Mouse (Mus musculus): ENCODE results near the gene Ift81.

Gene Ift81

DNA sequence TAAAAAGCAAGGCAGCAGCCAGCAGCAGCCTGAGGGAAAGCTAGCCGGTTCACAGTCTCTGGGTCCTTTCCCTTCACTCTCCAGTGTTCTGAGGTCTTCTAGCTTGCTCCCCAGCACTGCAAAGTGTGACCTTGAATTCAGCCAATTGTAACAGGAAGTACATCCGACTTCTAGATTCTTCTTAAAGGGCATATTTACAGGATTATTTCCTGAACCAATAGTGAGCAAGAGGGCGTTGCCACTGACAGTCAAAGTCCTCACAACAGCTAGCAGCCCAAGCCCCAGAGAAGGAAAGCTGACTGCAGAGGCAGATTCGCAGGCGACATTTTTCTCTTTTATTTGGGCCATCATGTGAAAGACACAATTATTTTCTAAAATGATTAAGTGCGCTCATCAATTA, 65.6 kb downstream of the Ift81 start:
- in situ Hi-C loops (cut with MboI, MseI): no loop called here

DNA sequence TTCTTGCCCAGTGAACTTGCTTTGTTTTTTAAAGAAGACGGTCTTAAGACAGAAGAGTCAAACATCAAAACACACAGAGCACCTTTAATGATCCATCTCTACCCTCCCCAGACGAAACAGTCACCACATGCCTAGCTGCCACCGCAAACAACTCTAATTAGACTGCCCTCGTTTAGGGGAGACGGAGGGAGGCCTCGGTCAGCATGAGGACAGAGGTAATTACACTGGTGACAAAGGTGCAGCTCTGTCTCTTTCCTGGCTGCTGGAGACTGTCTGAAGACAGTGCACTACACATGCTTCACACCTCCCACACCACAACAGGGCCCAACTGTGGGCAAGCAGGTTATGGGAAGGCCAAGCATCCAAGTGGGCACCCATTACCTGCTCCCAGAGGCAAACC, 66.5 kb downstream of the Ift81 start:
- in situ Hi-C loops (cut with MboI, MseI): no loop called here

DNA sequence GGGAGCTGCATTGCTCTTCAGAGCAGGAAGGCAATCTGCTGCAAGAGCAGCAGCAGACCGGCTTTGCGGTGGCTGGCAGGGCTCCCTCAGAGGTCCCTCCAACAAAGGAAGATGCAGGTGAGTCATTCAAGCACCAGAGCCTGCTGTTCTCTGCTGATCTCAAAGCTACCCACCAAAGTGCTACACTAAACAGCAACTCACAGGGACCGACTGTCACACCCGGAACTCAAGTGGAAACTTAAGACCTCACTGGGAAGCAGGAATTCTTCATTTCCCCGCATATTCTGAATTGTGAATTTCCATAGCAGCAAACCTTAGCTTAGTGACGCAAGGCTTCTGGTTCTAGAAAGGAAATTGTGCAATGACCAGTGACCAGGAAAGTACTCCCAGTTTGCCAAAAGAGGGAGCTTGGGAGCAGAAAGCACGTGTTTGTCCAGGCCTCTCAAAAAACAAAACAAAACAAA, 67.0 kb downstream of the Ift81 start:
- in situ Hi-C loops (cut with MboI, MseI): no loop called here

DNA sequence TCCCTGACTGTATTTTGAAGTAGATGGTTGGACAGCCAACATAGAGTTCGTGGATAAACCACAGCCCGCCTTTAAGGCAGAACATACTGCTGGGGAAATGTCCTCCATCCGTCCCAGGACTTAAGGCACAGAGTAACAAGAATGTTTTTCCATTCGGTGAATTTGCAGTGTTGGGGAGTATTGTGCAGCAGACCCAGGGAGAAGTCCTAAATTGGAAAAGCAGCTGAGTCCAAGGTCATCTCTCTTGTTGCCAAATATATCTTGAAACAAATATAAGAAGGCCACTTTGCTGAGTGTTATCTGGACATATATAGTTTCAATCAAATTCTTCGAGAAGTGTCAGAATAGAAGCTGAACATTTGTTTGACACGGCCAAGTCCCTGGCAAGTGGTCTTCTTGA, 70.9 kb downstream of the Ift81 start:
- in situ Hi-C loops (cut with MboI, MseI): no loop called here

DNA sequence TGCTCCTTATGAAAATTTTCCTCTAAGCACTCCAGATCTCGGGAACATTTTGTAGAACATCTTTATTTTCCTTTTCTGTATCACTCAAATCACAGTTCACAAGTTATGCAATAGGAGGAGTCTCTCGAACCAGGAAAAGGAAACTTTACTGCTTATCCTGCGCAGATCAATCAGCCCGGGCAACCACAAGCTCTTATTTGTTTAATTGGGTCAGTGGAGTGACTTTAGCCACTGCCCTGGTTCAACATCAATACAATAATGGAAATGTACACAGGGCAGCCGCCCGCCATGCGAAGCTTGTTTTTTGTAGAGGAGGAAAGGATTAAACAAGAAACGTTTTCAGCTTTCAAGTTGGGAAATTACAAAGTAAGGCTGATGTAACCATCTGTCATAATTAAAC, 72.4 kb downstream of the Ift81 start:
- in situ Hi-C loops (cut with MboI, MseI): no loop called here

DNA sequence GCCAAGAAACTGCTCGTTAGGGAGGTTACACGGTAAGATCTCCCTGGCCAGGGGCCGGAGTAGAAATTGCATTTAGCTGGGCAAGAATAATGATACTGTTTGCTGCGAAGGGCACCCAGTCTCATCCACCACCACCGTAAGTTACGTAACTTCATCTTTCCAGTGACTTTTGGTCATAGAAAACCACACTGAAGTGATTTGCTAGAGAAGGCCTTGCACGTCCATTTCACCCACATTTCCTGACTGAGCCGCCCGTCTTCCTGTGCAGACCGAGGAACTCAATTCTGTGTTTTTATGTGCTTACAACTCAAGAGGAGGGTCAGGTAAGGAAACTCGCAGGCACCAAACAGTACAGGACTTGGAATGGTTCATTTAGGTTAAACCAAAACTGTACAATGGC, 76.2 kb downstream of the Ift81 start:
- in situ Hi-C loops (cut with MboI, MseI): no loop called here

DNA sequence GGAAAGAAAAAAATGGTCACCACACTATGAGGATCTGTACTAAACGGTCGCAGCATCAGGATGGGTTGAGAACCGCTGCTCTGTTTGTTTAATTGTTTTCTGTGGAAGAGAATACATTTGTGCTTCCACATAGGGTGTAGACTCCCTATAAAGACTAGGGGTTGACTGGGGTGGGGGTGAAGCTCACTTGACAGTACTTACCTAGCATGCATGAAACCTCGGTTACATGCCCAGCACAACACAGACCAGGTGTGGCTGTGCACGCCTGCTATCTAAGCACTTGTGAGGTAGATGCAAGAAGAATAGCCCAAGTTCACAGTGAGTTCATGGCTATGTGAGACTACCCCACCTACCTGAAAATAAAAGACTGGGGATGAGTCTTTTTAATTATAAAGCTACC, 76.7 kb downstream of the Ift81 start:
- in situ Hi-C loops (cut with MboI, MseI): no loop called here

DNA sequence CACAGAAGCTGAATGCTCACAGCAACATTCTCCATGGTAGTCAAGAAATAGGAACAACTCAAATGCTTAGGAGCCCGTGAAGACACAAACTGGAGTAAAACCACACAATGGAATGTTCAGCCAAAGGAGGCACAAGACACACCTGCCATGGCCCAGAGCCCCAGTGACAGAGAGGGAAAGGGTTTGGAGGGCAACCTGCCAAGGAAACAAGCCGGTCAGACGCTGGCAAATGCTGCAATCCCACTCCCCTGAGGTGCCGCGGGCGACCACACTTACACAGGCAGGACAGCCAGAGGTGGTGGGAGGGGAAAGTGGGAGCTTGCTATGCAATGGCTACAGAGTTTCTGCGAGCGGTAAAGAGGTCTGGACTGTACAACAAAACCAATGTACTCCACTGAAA, 80.4 kb downstream of the Ift81 start:
- in situ Hi-C loops (cut with MboI, MseI): no loop called here

DNA sequence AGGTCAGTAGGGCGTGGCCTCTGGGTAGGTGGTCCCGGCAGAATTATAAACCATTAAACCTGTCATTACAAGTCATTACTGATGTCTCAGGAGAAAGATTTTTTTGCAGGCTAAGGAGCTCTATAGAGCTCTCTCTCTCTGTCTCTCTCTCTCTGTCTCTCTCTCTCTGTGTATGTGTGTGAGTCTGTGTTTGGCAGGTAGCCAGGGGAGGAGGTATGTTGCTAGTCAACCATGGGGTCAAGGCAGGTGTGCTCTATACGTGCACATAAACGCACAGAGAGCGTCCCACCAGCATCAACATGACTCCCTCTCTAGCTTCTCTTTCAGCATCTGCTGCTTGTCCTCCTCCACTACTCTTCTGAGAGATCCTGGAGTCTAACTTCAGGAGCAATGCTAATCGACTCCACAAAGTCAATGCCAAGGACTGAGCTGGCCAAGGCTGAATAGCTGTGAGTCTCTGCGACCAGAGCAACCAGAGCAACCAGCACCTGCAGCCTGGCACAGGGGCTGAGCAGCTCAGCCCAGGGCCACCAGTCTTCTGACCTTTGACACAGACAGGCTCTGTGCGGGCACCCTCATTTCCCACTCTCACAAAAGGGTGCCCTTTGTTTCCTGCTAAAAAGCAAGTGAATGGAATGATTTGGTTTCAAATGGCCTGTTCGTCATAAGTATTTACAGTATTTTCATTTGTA, 84.3 kb downstream of the Ift81 start:
- in situ Hi-C loops (cut with MboI, MseI): no loop called here

DNA sequence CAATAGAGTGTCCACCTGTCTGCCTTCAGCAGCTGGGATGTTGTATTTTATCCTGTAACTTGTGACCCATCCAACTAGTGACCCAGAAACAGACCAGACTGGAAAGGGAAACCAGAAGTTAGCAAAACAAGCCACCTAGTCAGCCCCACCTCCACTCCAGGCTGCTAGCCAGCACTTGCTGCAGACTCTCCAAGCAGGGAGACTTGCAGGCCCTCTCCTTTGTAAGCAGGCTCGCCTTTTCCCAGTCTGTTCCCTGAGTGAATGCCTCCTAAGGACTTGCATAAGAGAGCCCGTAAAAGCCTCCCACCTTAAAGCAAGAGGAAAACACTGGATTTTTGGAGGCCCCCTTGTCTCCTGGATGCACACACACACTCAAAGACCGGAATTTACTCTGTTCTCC, 85.0 kb downstream of the Ift81 start:
- in situ Hi-C loops (cut with MboI, MseI): no loop called here

DNA sequence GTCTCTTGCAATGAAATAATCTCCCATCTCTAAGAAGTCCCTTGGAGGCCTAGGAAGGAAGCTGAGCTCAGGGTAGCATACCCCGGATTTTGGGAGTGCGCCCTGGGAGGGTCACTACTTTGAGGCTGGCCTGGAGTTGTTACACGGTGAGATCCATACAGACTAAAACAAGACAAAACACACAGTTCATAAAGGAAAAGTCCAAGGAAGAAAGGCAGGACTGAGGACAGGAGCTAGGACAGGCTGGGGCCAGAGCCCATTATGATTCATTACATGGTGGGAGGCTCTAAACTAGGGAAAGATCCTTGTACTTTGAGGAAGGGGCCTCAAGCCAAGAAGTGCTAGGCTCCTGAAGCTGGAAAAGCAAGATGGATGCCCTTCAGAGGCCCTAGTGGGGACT, 85.7 kb downstream of the Ift81 start:
- in situ Hi-C loops (cut with MboI, MseI): no loop called here

DNA sequence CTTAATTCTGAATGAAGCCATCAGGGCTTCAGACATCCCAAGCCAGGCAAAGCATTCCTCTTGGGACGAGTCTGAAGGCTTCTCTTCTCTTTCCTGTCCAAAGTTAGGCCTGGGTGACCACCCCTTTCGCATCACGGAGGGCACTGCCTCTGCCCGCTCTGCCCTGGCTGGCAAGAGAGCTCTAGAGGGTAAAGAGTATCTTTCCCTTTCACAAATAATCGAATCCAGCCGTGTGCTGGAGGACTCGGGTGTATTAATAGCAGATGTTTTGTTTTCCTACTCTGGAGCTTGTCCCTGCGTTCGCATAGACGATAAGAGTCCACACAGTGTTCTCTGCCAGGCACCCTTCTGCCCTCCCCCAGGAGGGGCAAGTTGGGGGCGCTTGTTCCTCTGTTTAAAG, 86.6 kb downstream of the Ift81 start:
- in situ Hi-C loops (cut with MboI, MseI): no loop called here

DNA sequence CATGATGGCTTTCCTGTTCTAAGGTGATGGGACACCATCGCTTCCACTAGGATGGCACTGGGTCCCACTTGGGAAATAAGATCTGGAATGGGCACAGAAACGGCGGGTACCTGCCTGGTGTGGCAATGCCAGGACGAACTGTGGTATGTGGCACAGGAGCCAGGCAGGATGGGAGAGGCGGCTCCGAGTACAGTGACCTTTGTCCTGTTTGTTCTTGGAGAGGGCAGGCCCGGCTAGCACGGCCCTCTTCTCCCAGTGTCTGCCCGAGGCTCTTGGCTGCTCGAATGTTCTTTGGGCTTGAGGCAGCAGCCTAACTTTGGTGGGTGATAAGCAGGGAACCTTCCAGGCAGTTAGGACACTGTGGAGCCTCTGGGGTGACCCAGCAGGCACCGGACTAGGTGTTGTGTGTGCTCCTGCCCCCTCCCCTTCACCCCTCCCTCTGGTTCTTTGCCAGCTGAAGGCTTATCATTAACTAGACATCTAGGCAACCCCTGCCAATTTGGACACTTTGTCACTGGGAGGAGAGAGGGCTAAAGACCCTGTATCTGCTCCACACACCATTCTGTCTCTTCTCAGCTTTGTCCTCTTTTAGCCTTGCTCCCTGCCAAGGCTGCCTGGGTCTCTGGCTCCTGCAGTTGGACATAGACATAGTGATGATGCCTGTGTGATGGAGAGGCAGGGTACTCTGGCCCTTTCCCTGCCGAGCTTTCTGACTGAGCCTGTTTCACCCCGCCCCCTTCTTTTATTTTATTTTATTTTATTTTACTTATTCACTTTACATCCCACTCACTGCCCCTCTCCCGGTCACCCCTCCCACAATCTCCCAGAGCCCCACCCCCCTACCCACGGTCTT, 87.2 kb downstream of the Ift81 start:
- in situ Hi-C loops (cut with MboI, MseI): no loop called here

DNA sequence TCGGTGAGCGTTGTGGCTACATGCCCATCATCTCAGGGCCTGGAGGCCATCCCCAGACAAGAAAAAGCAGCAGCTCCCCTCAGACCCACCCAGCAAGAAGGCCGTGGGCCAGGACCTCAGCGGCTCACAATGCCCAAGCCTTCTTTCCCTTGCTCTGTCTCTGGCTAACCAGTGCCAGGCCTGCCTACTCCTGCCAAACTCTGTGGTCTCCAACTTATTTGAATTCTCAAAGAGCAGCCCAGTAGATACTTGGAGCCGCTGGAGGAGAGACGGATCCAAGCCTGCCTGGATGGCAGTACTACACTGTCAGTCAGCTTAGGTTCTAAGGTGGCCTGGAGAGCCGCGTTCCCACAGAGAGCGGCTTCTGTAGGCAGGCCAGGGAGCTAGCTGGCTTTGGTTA, 87.9 kb downstream of the Ift81 start:
- in situ Hi-C loops (cut with MboI, MseI): no loop called here

DNA sequence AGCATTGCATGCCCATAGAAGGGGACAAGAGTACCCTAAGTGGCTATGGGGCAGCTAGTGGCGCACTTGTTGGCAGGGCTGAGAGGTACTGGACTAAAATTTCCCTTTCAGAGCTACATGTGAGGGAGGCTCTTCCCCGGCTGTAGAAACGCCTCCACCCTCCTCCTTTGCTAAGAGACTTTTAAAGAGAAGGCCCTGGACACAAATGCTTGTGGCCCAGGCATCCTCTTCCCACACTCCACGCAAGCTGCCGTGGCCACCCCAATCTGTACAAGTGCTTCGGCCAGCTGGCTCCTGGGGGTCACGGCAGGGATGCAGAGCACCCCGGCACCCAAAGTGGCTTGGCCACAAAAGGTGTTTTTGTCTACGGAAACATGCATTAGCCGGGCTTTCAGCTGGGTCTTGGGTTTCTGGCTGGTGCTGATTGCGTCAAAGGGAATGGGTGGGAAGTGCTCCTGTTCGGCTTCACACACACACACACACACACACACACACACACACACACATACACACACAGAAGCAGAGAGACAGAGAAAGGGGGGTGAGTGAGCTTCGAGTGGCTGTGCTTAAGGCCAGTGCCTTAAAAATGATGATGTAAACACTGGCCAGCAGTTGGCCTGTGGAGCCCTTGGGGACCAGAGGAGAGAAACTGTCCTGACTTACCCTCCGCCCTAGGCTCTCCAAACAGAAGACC, 88.9 kb downstream of the Ift81 start:
- in situ Hi-C loops (cut with MboI, MseI): no loop called here

DNA sequence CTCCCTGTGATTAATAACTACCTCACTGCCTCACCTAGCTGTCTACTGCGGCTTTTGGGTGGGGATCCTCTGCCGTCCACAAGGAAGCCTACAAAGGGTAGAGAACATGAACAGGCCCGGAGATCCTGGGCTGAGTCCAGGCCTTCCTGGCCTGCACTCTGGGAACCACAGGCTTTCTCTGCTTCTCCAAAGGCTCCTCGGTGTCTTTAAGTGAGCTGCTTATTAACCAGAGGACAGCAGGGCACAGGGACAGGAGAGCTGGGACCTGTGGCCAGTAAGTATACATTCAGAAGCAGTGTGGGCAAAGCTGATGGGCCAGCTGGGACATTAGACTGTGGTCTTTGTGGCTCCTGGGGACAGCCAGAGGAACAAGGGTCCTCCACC, 89.5 kb downstream of the Ift81 start:
- in situ Hi-C loops (cut with MboI, MseI): loop anchor here (5.0 kb wide), 1 partner anchor 47 kb away; no protein-coding TSS in a partner anchor

DNA sequence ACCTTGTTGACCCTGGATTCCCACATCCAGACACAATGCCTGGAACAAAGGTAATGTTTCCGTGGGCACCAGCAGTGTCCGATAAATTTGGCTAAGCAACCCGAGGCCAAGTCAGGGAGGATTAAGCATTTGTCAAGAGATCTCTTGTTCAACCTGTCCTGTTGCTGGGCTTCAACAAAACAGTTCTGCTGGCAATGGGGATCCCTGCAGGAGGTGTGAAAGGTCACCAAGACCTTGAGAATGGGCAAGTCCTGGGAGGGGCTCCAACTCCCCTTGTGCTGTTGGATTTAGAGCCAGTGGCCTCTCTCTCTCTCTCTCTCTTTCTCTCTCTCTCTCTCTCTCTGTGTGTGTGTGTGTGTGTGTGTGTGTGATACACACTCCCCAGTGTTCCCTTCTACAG, 90.1 kb downstream of the Ift81 start:
- in situ Hi-C loops (cut with MboI, MseI): loop anchor here (5.0 kb wide), 1 partner anchor 48 kb away; no protein-coding TSS in a partner anchor

DNA sequence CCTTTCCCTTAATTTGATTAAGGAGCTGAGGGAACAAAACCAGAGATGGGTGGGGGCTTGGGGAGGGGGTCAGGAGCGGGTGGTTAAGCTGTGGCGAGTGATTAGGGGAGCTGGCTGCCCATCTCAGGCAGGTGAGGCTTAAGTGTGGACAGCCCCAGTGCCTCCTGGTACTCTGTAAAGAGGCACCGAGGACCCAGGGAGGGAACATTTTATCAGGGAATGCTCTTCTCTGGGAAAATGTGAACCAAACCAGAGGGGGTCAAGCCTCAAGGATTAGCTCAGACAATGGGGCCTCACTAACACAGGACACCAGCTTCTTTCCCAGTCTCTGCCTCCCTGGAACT, 93.2 kb downstream of the Ift81 start:
- in situ Hi-C loops (cut with MboI, MseI): loop anchor here (5.0 kb wide), 1 partner anchor 51 kb away; no protein-coding TSS in a partner anchor

DNA sequence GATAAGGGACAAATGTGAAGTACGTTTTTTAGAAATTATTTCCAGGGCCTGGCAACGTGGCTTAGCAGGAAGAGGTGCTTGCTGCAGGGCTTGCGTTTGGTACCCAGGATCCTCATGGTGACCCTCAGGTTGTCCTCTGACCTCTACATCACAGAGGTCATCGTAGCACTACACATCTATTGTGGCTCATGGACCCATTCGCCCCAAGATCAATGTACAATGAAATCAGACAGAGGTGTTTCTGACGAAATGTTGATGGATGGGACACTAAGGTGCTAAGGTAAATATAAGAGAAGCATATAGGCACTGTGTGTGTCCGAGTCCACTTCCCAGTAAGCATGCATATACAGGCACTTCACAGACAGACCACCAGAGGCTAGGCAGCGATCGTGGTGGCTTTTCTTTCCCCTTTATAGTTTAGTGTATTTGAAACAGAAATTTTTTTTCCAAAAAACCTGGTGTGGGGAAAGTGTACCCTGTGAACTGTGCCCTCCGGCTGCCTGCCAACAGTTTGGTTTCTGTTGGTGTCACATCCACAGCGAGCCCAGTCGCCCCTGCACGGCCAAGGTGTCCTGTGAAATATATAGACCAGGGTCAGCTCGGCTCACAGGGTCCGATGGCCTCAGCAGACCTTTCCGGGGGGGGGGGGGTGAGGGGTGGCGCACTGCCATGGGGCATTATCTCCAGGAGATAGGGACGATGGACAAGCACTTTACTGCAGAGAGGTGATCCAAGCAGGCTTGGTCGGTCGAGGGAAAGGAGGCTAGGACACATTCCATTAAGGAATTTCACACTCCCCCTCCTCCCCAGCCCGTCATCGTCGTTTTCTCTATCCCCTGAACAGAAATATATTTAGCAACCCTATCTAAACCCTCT, 93.8 kb downstream of the Ift81 start:
- in situ Hi-C loops (cut with MboI, MseI): loop anchor here (5.0 kb wide), 1 partner anchor 52 kb away; no protein-coding TSS in a partner anchor

DNA sequence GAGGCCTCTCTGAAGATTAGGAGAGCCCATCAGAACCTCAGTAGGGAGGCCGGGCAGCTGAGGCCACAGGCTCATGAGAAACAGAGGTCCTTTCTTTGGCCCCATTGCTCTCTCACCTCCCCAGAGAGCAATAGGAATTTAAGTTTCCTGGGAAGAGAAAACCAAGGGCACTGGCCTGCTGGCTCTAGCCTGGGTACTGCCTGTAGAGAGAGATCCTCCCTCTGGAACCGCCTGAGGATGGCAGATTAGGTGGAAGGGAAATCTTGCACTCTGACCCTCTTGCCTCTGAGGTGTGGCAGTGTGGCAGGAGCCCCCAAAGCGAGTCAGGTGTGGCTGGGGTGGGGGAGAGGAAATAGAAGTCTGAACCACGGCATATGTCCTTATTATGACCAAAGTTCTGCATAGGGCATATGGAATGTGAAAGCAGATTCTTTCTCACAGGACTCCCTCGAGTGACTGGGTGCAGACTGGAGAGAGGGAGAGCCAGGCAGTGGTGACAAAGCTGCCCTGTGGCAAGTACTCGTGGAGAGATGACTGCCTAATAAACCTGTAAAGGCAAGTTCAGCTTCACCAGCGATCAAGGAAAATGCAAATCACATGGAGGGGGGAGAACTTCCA, 95.2 kb downstream of the Ift81 start:
- in situ Hi-C loops (cut with MboI, MseI): no loop called here

DNA sequence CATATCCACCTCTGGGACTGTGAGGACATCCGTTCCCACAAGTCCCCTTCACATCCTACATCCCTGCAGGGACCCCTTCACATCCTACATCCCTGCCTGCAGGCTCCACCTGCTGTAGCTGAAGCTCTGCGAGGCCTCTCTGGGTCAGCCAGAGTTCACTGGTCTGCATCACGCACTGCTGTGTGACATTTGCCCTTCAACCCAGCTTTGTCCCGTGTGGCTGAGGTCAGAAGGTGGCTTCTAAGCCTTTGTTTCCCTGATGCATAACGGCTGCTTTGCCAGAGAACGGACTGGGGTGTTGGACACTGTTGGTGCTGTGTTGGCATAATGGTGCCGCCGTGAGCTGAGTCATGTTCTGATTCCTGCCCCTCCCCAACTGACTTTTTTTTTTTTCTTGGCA, 96.1 kb downstream of the Ift81 start:
- in situ Hi-C loops (cut with MboI, MseI): no loop called here
